Mouse (Mus musculus) CH12.LX (cell line): ENCODE results near the gene Trp73.

Experiments used
- CTCF ChIP-seq, 2 experiments: IDR thresholded peaks in 1 of 2; conservative IDR thresholded peaks in 1 of 2; 2 replicates each; pipeline ENCODE4 v1.5.1; 2011 to 2012; ENCODE audit warnings: low read depth in 2 of 2, low read length in 2 of 2, improper control_type of control experiment in 1 of 2, inconsistent platforms in 1 of 2, mild to moderate bottlenecking in 1 of 2, moderate library complexity in 1 of 2
- EP300 ChIP-seq: IDR thresholded peaks from 2 replicates; pipeline ENCODE4 v1.6.1; 2011; ENCODE audit warnings: low read length, improper control_type of control experiment
- POLR2AphosphoS2 ChIP-seq: IDR thresholded peaks from 2 replicates; pipeline ENCODE4 v1.6.1; 2011; ENCODE audit warnings: low read depth, low read length, improper control_type of control experiment
- UBTF ChIP-seq: IDR thresholded peaks from 2 replicates; pipeline ENCODE4 v1.6.1; 2012; ENCODE audit warnings: low read depth, mild to moderate bottlenecking, inconsistent platforms, low read length, improper control_type of control experiment, moderate library complexity

- TF ChIP-seq EP300 (no peak), POLR2AphosphoS2 (no peak), UBTF (no peak), CTCF (conservative IDR thresholded peaks at IDR 0.05 in 1 of 2, IDR thresholded peaks at IDR 0.05 in 1 of 2; ENCODE audit: low read depth in 2 of 2, low read length in 2 of 2) (no peak)
Measured at GRCm38 (mm10) chr4:154140182-154140212, at the start of gene Trp73.
